Mouse (Mus musculus) urinary bladder, adult 18-20 months (tissue): ENCODE measurements around the gene Cdh18.
"Not testable (repeated sequence)": the region's sequence is repeated elsewhere in the genome, so short reads cannot be mapped to it uniquely, and the experiment has no call there.

Experiments
- DNase-seq, 2 experiments: peaks; one replicate each; pipeline ENCODE4 v3.0.0; 2022; ENCODE audit warnings: low spot score in 2 of 2, mixed read lengths in 2 of 2

The Cdh18 gene

DNA sequence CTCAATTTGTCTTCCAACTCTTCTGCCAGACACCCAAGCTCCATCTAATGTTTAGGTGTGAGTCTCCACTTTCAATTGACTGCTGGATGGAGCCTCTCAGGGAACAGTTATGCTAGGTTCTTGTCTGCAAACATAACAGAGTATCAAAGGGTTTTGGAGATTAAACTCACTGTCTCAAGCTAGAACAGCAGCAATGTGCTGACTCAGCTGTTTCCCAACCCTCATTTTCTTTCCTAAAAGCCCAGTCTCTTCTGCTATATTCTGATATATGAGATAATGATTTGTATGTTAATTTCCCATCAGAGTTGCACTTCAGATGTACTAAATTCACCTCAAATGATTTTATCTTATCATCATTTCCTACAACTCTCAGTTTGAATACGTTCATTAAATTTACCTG lies 398.4 kb downstream of the Cdh18 start:
- DNase-seq, result no peak

- no peak for DNase-seq
Measured at GRCm38 (mm10) chr15:22969424-22969823, 420.6 kb downstream of the Cdh18 start.

GRCm38 (mm10) chr15:22980136-22980535 lies 431.3 kb downstream of the Cdh18 start:
- DNase-seq, result no peak

DNA sequence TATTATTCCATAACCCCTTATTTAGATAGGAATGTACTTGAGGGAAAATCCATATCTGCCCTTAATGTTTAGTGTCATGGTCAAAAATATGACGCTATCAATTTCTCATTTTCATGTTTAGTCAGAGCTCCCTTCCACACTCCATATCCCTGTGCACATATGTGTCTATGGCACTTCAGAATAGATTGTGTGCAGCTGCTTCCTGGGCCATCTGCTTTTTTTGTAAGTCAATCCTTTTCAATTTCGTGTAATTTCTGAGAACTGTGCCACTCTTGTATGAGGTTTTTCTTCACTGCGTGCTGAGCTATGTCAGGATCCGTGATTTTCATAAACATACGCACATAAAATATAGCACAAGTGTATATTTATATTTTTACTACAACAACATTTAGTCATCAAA lies 435.8 kb downstream of the Cdh18 start:
- DNase-seq, result no peak

GRCm38 (mm10) chr15:23016680-23017079 lies 467.9 kb downstream of the Cdh18 start:
- DNase-seq, result no peak

- DNase-seq, result no peak
Measured at GRCm38 (mm10) chr15:23021151-23021550, 472.3 kb downstream of the Cdh18 start.

GRCm38 (mm10) chr15:23022635-23023034 lies 473.8 kb downstream of the Cdh18 start:
- DNase-seq, result no peak

GRCm38 (mm10) chr15:23035551-23036207 lies 486.9 kb downstream of the Cdh18 start:
- no peak for DNase-seq

DNA sequence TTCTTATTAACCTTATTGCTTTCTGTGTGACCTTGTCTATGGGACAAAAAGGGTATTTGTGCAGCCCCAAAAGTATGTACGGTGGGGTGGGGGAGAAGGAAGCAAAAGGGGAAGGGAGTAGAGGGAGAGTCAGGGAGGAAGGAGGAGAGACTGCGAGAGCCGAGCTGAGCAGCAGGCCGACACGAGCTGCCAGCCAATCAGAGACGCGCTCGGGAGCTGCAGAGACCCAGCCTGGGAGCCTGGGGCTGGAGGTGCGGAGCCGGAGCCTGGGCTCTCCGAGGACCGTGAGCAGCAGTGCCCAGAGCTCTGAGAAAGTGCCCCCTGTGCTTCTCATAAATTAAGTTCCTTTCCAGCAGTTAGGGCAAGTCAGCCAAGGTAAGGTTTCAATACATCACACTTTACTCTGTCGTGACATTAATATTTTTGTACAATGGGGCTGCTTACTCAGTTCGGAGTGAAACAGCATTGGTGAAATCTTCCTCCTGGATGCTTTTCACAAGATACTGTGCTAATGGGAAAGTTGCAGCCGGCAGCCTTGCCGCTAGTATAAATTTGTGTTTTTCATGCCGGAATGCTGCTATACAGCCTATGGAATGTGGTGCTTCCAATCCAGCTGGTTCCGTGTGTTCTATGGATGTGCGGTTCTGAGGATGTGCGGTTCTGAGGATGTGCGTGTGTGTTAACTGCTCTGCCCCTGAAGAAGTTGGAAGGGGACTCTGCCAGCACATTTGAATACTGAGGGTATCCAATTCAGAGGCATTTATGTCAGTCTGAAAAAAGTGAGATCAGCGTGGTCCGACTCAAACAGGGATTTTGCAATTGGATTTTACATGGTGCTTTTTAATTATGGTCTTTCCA lies 487.6 kb downstream of the Cdh18 start:
- peak; percentile 3 to 14 for DNase-seq

DNA sequence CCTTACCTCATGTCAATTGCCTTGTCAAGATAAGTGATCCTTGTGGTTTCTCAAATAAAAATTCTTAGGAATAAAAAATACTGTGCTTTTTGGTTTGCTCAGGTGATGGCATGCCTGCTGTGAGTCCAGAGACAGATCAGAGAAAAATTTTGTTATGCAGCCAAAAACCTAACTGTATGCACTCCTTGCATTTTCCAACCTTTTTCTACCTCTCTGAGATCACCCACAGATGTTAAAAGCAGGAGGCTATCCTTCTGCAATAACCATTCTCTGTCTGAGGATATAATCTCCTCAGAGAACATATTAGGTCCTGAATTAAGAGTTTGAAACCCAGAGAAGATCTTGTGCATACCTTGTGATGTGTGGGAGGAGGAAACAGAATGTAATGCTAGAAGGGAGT lies 488.7 kb downstream of the Cdh18 start:
- DNase-seq, result no peak

- no peak for DNase-seq
Measured at GRCm38 (mm10) chr15:23046127-23046785, 497.4 kb downstream of the Cdh18 start.

GRCm38 (mm10) chr15:23052006-23052405 lies 503.2 kb downstream of the Cdh18 start:
- DNase-seq, result no peak

GRCm38 (mm10) chr15:23085326-23085725 lies 536.5 kb downstream of the Cdh18 start:
- DNase-seq, result not testable (repeated sequence)

GRCm38 (mm10) chr15:23087535-23087934 lies 538.7 kb downstream of the Cdh18 start:
- DNase-seq, result no peak

GRCm38 (mm10) chr15:23096601-23097000 lies 547.8 kb downstream of the Cdh18 start:
- DNase-seq, result no peak

GRCm38 (mm10) chr15:23104668-23105380 lies 556.0 kb downstream of the Cdh18 start:
- DNase-seq, result no peak

DNA sequence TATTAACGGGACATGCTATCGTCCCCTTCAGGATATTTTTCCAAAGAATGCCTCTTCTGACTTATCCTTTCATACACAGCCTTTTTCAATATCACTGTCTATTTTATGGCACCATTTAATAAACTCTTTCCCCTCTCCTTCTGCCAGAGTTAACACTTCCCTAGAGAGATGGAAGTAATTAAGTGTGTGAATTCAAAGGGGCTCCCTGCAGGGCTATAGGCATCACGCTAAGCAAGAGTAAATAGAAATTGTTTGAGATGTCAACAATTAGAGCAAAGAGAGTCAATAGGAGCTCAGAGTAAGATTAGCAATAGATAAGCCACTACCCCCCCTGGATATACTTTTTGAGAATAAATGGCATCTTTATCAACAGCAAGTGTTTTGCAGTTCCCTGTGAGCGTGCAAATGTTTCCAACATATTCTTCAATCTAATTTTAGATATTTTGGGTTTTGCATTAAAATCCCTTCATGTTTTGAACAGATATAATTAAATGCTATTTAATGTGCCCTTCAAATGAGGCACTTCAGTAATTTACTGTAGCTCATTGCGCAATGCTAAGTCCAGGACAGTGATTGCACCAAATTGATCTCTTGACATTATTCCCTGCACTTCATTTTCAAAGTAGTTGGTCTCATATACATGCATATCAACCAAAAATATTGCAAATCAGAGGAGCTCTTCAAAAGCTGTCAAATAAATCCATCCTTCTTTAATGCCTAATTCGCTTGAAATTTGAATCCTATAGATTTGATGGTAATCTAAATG lies 586.3 kb downstream of the Cdh18 start:
- DNase-seq, result no peak

- DNase-seq, result no peak
Measured at GRCm38 (mm10) chr15:23136971-23137370, 588.1 kb downstream of the Cdh18 start.

- DNase-seq, result not testable (repeated sequence)
Measured at GRCm38 (mm10) chr15:23142907-23143306, 594.1 kb downstream of the Cdh18 start.

DNA sequence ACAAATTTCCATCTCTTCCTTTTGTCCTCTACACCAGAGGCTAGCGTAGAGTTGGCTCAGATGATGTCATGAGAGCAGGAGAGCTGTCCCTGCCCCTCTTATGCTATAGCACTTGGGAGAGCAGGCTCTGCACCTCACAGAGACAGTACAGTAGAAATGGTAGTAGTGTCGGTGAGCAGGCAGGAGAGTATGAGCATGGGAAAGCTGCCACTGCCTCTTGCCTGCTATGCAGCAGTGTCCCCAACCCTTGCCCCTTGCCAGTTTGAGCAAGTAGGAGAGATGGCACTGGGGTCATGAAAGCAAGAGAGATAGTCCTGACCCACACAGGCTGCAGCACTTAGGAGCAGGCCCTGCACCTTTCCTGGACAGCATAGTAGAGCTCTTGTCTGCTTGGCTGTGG lies 607.1 kb downstream of the Cdh18 start:
- DNase-seq, result no peak

DNA sequence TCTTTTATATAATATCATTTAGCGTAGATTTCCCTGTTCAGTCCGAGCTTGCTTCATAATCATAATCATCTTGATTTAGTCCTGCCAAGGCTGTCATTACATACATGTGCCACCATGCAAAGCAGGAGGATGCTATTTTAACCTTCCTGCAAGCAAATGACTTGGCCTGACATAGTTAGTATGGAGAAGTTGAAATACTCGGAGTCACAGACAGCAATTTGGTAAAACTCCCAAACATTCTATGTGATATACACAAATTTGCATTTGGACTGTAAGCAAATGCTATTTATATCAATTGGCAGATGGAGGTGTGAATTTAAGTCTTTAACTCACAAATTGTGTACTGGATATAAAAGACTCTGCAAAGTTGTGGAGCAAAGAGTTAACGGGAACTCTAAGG lies 616.0 kb downstream of the Cdh18 start:
- DNase-seq, result no peak
